Mouse (Mus musculus) colon, adult 2 months (tissue): Measurements from ENCODE around the gene Phc3. TPM values are rescaled to one million over a fixed set of nuclear protein-coding genes. Genes with fewer than 3 reads are reported as not detected.

Experiments
- polyA plus RNA-seq: library from polyadenylated mRNA; depleted of rRNA; stranded (reverse); fragments of >200 nt; gene quantifications from 2 replicates; pipeline ENCODE4 v1.2.3, GENCODE M21; 2012; rRNA removed

Gene Phc3
- 18.3 and 24.3 TPM in 2 replicates for polyA plus RNA-seq

GRCm38 (mm10) chr3:30969104-30969581, at the start of gene Phc3:
Gene Phc3 (minus strand): TSS chr3:30969415.

GRCm38 (mm10) chr3:30995283-30995898, 26.2 kb upstream of the Phc3 start, which contains the start of gene Prkci:
Gene Prkci (plus strand): TSS chr3:30995747.

GRCm38 (mm10) chr3:30855604-30856458, 113.4 kb downstream of the Phc3 start, which contains the start of gene Gpr160:
Gene Gpr160 (plus strand): TSS chr3:30855950.

Other genes starting within 250 kb of the Phc3 start
- not detected in 2 replicates for gene Samd7, start 223.1 kb downstream of the Phc3 start, polyA plus RNA-seq
- gene Sec62, start 176.5 kb downstream of the Phc3 start, polyA plus RNA-seq, result 6.2 TPM in 2 replicates
- gene Gpr160, start 113.5 kb downstream of the Phc3 start, polyA plus RNA-seq, result 17.1 and 24.0 TPM in 2 replicates
- gene Prkci, start 26.3 kb upstream of the Phc3 start, polyA plus RNA-seq, result 20.6 and 22.1 TPM in 2 replicates
- gene Skil, start 125.6 kb upstream of the Phc3 start, polyA plus RNA-seq, result 5.1 and 5.3 TPM in 2 replicates
- gene Cldn11, start 180.5 kb upstream of the Phc3 start, polyA plus RNA-seq, result 0.60 and 0.86 TPM in 2 replicates